Mouse (Mus musculus) regulatory T cell (primary cell): ENCODE data around the gene Isx.

Experiments used
- in situ Hi-C: fragments of 300-600 bp; cut with MboI, MseI; formaldehyde crosslinking; loops from one replicate; pipeline ENCODE4 v1.15.1; 2025; ENCODE audit warnings: high pct_unique_total_duplicates

The Isx gene

DNA sequence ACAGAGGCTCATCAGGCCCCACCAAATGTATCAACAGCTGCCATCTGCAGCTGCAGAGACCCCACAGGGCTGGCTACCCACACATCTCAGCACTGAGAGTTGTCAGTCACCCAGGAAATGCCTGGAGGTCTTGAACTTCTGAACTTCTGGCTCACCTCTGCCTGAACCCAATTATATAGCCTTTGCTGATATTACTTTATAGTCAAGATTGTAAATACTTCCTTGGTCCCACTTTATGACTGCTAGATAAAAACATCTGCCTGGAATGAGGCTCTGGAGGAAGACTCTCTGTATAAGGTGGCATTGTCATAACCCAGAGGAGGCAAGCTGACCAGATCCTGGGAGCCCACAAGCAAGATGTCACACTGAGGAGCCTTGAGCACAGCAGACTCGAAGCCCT, 28.8 kb downstream of the Isx start:
- in situ Hi-C loops: no loop called here

DNA sequence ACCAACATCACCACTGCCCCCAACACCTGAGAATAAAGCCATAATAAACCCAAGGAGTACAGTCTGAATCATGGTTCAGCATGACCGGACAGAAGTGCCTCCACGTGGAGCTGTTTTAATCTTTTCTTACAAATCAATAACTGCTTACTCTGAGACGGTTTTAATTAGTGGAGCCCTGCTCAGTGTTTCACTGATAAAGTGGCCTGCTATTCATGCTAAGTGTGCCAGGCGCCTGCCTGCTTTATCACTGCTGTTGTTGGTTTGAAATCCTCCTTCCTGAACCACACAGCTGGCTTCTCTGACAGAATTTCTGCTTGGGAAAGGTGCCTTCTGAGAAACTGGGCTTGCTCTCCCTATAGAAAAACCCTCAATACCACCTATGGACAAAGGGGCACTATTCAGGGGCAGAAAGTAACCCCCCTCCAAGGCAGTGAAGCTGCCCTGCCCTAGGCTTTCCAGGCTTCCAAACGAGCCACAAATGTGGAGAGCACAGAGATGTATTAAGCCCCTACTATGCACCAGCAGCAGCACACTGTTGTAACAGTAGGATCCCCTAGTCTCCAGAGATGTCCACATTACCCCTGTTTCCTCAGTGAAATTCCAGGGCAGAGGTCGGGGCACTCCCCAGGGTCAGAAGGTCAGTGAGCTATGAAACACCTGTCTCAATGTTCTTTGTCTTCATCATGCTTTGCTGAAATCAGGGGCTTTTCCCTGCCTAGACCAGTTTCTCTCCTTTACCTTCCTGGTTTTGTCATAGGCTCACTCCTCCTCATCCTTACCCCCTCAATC, 30.3 kb downstream of the Isx start:
- in situ Hi-C loops: no loop called here

DNA sequence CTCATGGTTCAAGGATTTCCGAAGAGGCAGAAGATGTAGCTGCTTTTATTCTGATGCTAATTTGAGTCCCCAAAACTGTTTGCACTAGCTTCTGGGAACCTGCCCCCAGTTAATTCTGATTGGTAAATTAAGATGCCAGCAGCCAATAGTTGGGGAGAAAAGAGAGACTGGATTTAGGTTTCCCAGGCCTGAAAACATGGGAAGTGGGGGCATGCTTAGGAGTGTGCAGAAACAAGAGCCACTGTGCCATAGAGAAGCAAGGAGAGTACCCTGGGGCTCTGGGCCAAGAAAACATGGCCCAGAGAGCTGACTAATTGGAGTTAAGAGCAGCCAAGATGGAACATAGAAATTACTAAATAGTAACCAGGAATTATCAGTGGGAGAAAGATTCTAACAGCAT, 33.4 kb downstream of the Isx start:
- in situ Hi-C loops: no loop called here

DNA sequence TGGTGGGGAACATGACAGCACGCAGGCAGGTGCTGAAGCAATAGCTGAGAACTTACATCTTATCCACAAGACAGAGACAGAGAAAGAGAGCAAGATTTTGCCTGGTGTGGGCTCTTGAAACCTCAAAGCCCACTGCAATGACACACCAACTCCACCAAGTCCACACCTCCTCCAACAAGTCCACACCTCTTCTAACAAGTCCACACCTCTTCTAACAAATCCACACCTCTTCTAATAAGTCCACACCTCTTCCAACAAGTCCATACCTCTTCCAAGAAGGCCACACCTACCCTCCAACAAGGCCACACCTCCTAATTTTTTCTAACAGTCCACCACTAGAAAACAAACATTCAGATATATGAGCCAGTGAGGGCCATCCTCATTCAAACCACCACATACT, 37.7 kb downstream of the Isx start:
- in situ Hi-C loops: no loop called here

DNA sequence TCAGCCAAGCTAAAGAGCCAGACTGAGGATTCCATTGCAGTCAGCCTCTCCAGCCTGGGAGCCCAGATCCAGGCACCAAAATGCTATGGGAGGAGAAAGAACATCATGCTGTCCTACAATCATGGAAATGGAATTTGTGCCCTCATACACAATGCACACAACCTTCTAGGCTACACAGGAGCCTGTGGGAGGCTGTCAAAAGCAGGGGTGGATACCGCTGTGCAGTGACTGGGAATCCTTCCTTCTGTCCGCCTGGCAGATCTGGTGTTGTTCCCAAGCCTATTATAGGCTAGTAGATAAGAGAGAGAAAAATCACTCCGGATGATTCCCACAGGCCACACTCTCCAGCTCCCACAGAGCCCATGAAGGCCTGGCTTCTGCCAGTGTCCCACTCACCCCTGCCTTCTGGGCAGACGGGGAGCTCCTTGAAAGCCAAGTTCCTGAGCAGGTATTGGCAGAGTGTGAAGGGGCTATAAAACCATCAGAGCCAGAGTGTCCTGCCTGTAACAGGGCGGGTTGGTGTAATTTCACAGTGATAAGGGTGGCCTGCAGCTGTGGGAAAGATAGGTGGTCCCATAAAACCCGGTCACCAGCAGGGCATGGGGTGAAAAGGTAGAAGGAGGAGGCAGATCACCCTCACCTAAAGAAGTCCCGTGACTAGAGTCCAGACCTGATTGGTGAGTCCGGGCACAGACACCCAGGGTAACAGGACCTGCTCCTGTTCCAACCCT, 47.9 kb downstream of the Isx start:
- in situ Hi-C loops: no loop called here

DNA sequence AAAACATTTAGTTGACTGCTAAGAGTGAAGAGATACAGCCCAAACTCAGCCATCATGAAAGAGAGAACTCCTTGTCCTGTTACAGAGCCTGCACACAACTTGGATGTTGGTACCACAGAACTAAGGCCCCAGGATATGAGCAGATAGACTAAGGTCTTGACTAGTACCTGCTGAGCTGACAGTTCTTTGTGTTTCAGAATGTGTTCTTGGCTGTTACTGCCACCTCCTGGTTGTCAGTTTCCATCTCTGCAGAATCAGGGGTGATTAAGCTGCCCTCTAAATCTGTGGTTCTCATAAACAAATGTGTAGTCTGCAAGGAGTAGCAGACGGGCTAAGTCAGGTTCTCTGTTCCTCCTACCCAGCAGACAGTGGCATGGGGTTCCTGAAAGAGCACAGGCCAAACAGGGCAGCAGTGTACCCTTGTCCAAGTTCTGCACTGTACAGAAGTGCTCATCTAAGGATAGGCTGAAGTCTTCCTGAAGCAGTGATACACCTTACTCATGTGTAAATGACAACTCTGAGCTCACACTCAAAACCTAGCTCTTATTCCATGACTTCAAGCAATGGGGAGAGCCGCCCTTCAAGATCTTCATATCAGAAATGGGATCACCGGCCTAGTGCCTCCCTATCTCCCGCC, 49.0 kb downstream of the Isx start:
- in situ Hi-C loops: no loop called here

DNA sequence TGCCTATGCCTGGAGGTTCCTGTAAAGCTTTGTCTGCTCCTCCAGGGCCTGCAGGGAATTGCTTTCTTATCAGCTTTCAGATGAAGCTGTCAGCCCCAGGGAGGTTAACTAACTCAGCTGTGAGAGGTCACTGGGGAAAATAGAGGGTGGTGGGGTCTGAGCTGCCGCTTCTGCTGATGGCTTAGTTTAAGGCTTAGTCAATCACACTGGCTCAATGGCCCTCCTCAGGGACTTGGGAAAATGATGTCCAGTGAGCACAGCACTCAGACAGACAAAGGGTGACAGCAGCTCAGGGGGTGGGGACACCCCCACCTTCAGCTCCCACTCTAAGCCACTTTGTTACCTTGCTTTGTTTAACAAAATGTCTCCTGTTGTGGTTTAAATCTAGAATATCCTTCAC, 55.0 kb downstream of the Isx start:
- in situ Hi-C loops: no loop called here

DNA sequence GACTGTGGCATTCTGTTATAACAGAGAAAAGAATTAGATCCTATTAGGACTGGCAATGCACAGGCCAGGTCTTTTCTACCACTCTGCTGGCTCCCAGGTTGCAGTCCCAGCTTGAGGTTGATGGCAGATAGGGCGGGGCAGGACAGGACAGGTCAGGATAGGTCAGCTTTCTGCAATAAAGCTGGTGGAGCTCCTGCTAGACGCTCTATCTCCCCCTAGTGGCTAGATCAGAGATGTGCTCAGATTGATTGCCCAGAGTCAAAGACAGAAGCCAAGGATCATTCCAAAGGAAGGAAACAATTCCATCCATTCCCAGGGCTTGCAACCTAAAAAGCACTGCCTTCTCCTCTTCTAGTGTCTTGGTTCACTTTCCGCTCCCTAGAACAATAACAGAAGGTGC, 57.8 kb downstream of the Isx start:
- in situ Hi-C loops: no loop called here

DNA sequence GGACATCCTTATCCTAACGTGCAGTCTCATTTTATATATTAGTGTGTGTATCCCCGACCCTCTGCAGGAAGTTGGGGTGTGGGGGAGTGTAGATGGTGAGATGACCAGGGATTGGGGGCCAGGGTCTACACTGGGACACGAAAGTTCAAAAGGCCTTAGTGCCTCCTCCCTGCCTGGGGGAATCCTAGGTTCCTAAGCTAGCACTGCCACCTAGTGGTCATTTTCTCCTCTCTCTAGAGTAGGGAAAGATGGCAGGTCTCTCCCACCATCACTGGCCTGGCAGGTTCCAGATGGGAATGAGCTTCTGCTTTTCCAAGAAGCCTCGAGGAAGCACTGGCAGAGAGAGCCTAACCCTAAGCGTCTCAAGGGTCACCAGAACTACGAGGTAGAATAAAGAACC, 62.3 kb downstream of the Isx start:
- in situ Hi-C loops: no loop called here

DNA sequence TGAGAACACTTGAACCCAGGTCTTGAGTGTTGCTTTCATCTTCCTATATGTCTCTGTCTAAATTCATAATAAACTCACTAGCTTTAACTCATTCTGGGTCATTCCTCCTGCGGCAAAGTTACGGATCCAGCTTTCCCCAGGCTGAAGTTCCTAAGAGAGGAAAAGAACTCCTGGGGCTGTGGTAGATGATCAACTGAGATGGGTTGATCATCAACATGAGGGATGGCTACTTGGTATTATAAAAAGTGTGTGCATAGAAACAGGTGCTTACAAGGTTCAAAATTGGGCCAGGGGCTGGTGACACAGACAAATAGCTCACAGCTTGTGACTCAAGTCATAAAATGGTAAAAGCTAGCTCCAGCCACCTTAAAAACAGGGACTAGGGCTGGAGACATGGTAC, 63.7 kb downstream of the Isx start:
- in situ Hi-C loops: no loop called here

DNA sequence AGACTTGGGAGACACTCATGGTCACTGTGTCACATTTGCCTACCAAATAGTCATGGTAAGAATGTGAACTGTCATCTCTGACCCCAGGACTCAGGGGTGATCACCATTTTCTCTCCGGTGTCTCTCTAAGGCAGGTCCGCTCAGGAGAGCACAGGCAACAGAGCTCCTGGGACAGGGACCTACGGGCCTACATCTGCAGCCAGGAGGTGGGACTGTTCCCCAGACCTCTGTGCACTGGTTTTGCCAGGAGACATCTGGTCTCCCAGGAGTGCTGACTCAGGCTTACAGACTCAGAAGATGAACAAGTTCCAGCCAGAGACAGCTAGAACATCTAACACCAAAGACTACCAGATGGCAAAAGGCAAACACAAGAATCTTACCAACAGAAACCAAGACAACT, 69.1 kb downstream of the Isx start:
- in situ Hi-C loops: no loop called here
